In the genomic region with DNA sequence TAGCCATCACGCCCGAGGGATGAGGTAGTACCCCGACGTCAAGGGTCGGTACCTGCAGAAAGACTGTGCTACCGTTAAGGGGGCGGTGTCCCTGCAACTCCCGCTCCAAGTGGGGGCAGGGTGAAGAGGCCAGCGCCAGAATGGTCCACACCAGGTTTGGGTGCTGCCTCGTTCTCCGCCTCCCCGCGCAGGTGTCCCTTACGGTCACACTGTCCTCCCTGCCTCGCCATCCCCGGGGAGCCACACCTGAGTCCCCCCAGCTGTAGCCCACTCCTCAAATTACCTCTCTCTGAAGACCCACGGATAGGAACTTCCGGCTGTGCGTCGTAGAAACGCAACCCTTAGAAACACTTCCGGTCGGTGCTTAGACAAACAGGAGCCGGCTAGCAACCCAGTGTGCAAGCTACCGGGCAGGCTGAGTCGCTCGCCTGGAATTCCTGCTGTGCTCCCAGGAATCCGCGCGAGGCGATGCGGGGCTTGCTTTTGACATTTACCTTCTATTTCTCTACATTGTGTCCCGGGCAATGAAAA, we compare ENCODE assay signal across 8 mouse cellular contexts. TPM values are rescaled to one million over a fixed set of nuclear protein-coding genes. Genes with fewer than 3 reads are reported as not detected.
DNase-seq lines count a peak whose midpoint lies in the region; ATAC-seq and TF ChIP-seq lines count a peak whose summit lies in the region.

Gene Dmap1 (minus strand): TSS at position 343 of the 531 bp plus-strand sequence.

- peaks cover 35% of the 10 kb centered on the region for H3K36me3 ChIP-seq in embryonic facial prominence, embryonic 15.5 days
- H3K36me3 ChIP-seq in kidney, embryonic 14.5 days (ENCODE audit: control insufficient read depth, insufficient read depth, low read length): peaks cover 23% of the 10 kb centered on the region

- no peaks in the 10 kb centered on the region for H3K9me3 ChIP-seq in embryonic facial prominence, embryonic 15.5 days (replicated peaks)
- no peaks in the 10 kb centered on the region for H3K9me3 ChIP-seq in kidney, embryonic 14.5 days (ENCODE audit: control insufficient read depth, low read length)

- TF ChIP-seq POLR2A in bone marrow, adult 2 months (IDR thresholded peaks at IDR 0.05; ENCODE audit: borderline replicate concordance, control insufficient read depth, low read depth, low read length): peak; percentile 26; the same call in 1 of the 2 replicates

- ATAC-seq in embryonic facial prominence, embryonic 15.5 days (ENCODE audit: insufficient number of reproducible peaks, low FRiP score, low TSS enrichment, low read depth): peak; percentile 76; the same call in 1 of the 2 replicates
- peak; percentile 86 for ATAC-seq in kidney, embryonic 14.5 days (ENCODE audit: low FRiP score, low TSS enrichment)
- peak; percentile 87 for ATAC-seq in monocyte, adult 5-6 weeks (replicated peaks; ENCODE audit: insufficient number of reproducible peaks, low FRiP score, low TSS enrichment, poor library complexity, severe bottlenecking)

- H3K4me3 ChIP-seq in bone marrow, adult 2 months (replicated peaks; ENCODE audit: control insufficient read depth, low read depth, low read length): peak within 1 kb of the TSS; percentile 99
- peak within 1 kb of the TSS; percentile 94 for H3K4me3 ChIP-seq in embryonic facial prominence, embryonic 15.5 days (replicated peaks)
- H3K4me3 ChIP-seq in kidney, embryonic 14.5 days (ENCODE audit: low read length): peak within 1 kb of the TSS; percentile 92

- TF ChIP-seq CTCF in bone marrow, adult 2 months (IDR thresholded peaks at IDR 0.05; ENCODE audit: control insufficient read depth, insufficient read depth, low read length): peak; percentile 6; the same call in 1 of the 2 replicates

- peak within 1 kb of the TSS; percentile 84 for H3K4me2 ChIP-seq in embryonic facial prominence, embryonic 15.5 days (replicated peaks)
- peak within 1 kb of the TSS; percentile 87 for H3K4me2 ChIP-seq in kidney, embryonic 14.5 days (replicated peaks; ENCODE audit: low read depth, low read length)

- peak within 1 kb of the TSS; percentile 73 for H3K9ac ChIP-seq in embryonic facial prominence, embryonic 15.5 days
- H3K9ac ChIP-seq in kidney, embryonic 14.5 days (ENCODE audit: low read depth, low read length): peak within 1 kb of the TSS; percentile 79

- peaks cover 1% of the 10 kb centered on the region; the same call in 1 of the 2 replicates for H3K4me1 ChIP-seq in bone marrow, adult 2 months (ENCODE audit: control insufficient read depth, insufficient read depth, low read length)
- H3K4me1 ChIP-seq in embryonic facial prominence, embryonic 15.5 days: peaks cover 17% of the 10 kb centered on the region
- H3K4me1 ChIP-seq in kidney, embryonic 14.5 days (ENCODE audit: control insufficient read depth, insufficient read depth, low read length): peaks cover 4% of the 10 kb centered on the region; the same call in 1 of the 2 replicates

- H3K27ac ChIP-seq in bone marrow, adult 2 months (ENCODE audit: control insufficient read depth, insufficient read depth, low read depth, low read length, poor library complexity): peak within 1 kb of the TSS; percentile 56
- H3K27ac ChIP-seq in embryonic facial prominence, embryonic 15.5 days (replicated peaks): peak within 1 kb of the TSS; percentile 55; the same call in 1 of the 2 replicates
- H3K27ac ChIP-seq in kidney, embryonic 14.5 days (ENCODE audit: low read depth, low read length): no peak within 1 kb of the TSS

- peak; percentile 91 for DNase-seq in A20 (ENCODE audit: low read depth, low spot score)
- peak; percentile 59 to 81 for DNase-seq in heart, adult 9 months (ENCODE audit: low spot score in 2 of 2)
- DNase-seq in liver: peak; percentile 83
- peak; percentile 81 to 91 for DNase-seq in spleen, postnatal 4 days (ENCODE audit: low spot score in 2 of 2)

- no peaks in the 10 kb centered on the region for H3K27me3 ChIP-seq in embryonic facial prominence, embryonic 15.5 days
- no peaks in the 10 kb centered on the region for H3K27me3 ChIP-seq in kidney, embryonic 14.5 days (ENCODE audit: control insufficient read depth, insufficient read depth, low read length)

- WGBS in bone marrow, adult 2 months: under 1% methylated on average over 33 of the region's 33 CpGs
- under 1% methylated on average over 33 of the region's 33 CpGs for WGBS in embryonic facial prominence, embryonic 15.5 days
- under 1% methylated on average over 33 of the region's 33 CpGs for WGBS in kidney, embryonic 14.5 days

RNA-seq across cellular contexts. Expression of gene Dmap1, which starts in this region (rescaled TPM):
- 18.0 and 29.7 TPM in 2 replicates for polyA plus RNA-seq in bone marrow, adult 2 months (2011; ENCODE audit: insufficient read depth, insufficient read length, low replicate concordance, missing spikeins)
- polyA plus RNA-seq in embryonic facial prominence, embryonic 15.5 days (2015; fragmentation: Nextera tagmentation; extraction: Ambion mirVana): 53.4 and 57.3 TPM in 2 replicates
- polyA plus RNA-seq in kidney, embryonic 14.5 days (2014; fragmentation: Nextera tagmentation; extraction: Ambion mirVana): 66.1 and 67.3 TPM in 2 replicates
- total RNA-seq in monocyte, adult 5-6 weeks (2017): 18.1 to 30.9 TPM (median 23.9 TPM) in 3 replicates
